Mouse (Mus musculus) thymus, postnatal 10 days (tissue): ENCODE data around the gene Gprin1.
"Not testable (repeated sequence)": the region's sequence is repeated elsewhere in the genome, so short reads cannot be mapped to it uniquely, and the experiment has no call there.

Experiments used
- DNase-seq, 2 experiments: peaks; one replicate each; pipeline ENCODE4 v3.0.0; 2021; ENCODE audit warnings: low spot score in 2 of 2

Gene Gprin1

DNA sequence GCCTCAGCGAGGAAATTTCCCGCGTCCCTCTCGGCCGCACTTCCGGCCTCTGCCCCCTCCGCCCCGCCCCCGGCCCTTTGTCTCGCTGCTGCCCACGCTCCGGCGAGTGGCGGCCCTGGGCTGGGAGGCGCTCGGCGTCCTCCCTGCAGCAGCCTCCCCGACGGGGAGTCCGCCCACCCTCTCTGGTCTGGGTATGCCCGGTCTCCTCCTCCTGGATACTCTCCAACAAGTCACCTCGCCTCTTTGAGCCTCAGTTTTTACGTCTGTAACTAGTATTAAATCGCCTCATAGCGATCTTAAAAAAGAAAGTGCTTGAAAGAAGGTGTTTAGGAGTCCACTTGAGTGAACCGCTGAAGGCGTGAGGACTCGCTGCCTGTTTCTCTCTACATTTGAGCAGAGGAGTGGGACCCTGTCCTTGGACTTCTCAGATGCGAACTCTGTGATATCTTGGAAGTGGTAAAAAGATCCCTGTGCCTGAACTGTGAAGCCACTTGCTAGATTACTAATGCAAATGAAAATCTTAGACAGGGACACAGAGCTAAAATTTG is at the start of gene Gprin1:
Gene Gprin1, minus strand, starts transcription at position 11 of the 548 bp plus-strand sequence.
- DNase-seq: no peak

DNA sequence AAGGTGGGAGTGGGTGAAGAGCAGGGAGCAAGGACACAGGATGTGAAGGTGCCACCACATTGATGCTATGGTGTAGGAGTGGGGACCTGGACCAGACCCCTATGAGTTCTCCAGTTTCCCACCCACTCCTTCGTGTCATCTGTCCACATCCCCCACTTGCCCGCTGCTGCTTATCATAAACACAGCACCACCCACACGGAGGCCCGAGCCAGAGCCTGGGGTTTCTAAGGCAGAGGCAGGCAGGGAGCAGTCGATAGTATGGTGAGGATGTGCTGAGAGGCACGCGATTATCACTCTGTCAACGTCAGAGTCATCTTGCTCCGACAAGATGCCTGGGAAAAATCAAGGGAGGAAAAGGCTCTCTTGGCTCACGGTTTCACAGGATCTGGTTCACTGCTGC is 49.1 kb upstream of the Gprin1 start:
- DNase-seq: no peak

- no peak for DNase-seq
Observed at GRCm38 (mm10) chr13:54797861-54798643, 48.4 kb upstream of the Gprin1 start.

- peak in 1 of 2 experiments; percentile 25 for DNase-seq
Observed at GRCm38 (mm10) chr13:54797356-54797755, 47.7 kb upstream of the Gprin1 start.

GRCm38 (mm10) chr13:54794843-54795242 is 45.2 kb upstream of the Gprin1 start:
- DNase-seq: no peak

DNA sequence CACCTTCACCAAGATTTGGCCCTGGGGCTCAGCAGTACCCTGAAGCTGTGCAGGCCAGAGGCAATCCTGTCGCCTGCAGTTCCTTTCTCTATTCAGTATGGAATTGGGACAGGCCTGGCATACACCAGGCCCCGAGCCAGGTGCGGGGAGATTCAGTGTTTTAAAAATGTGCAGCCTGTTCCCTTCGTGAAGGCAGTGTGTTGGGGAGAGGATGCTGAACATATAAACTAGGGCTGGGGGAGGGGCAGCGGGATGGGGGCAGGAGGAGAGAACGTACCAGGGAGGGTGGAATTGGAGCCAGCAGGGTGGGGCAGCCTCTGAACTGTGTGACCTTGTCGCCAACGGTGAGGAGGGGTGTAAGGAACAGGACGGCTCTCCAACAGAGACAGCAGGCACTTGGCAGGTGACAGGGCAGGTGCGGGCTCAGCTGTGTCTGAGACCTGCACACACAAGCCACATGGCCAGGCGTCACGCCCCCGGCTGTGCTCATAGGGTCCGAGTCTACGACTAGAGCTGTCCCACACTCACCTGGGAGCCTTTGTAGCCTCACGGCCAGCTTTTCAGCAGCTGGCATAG is 44.4 kb upstream of the Gprin1 start:
- DNase-seq: no peak

- peak in 1 of 2 experiments; percentile 18 for DNase-seq
Observed at GRCm38 (mm10) chr13:54792259-54793230, 42.9 kb upstream of the Gprin1 start.

GRCm38 (mm10) chr13:54789561-54790397 is 40.1 kb upstream of the Gprin1 start:
- DNase-seq: no peak

GRCm38 (mm10) chr13:54788740-54789560 is 39.3 kb upstream of the Gprin1 start, which contains the start of gene Tspan17:
Tspan17 (plus strand) TSS chr13:54789377.
- DNase-seq: peak; percentile 31 to 37

DNA sequence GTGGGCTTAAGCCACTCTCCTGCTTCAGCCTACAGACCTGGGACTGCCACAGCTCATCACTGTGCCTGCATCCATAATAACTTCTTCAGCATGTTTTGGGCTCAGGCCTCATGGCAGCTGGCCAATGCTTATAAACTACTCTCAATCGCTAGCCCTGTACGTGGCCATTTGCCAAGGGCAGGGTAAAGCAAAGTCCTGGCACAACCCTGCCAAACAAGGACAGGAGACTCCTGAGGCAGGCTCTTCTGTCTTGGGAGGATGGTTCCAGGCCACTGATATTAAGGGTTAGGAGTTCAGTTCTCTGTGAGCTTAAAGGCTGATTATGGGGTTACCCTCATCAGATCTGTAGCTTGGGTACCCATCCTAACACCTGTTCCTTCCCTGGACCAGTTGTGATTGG is 37.9 kb upstream of the Gprin1 start:
- not testable (repeated sequence) for DNase-seq

DNA sequence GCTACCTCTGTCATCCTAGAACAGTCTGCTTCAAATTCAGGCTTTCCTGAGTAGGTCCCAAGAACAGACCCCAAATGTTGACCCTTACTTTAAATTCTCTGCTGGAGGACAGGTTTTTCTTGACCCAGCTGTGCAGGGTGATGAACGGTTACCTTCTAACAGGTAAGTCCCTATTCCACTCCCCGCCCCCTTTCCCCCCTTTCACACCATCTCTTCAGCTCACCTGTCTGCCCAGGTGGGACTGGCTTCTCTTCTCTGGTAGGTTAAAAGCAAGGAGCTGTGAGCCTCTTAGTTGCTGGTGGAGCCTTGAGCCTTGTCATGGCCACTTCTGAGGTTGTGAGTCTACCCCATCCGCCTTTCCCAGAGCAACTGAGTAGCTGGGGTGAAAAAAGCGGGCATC is 34.0 kb upstream of the Gprin1 start, which contains the start of gene Eif4e1b:
Gene Eif4e1b, plus strand, starts transcription at position 301 of the 400 bp plus-strand sequence.
- no peak for DNase-seq

GRCm38 (mm10) chr13:54783235-54783634 is 33.6 kb upstream of the Gprin1 start:
- DNase-seq: no peak

GRCm38 (mm10) chr13:54781086-54781485 is 31.4 kb upstream of the Gprin1 start:
- no peak for DNase-seq

GRCm38 (mm10) chr13:54780592-54780991 is 30.9 kb upstream of the Gprin1 start:
- no peak for DNase-seq

- DNase-seq: no peak
Observed at GRCm38 (mm10) chr13:54767012-54767411, 17.3 kb upstream of the Gprin1 start.

DNA sequence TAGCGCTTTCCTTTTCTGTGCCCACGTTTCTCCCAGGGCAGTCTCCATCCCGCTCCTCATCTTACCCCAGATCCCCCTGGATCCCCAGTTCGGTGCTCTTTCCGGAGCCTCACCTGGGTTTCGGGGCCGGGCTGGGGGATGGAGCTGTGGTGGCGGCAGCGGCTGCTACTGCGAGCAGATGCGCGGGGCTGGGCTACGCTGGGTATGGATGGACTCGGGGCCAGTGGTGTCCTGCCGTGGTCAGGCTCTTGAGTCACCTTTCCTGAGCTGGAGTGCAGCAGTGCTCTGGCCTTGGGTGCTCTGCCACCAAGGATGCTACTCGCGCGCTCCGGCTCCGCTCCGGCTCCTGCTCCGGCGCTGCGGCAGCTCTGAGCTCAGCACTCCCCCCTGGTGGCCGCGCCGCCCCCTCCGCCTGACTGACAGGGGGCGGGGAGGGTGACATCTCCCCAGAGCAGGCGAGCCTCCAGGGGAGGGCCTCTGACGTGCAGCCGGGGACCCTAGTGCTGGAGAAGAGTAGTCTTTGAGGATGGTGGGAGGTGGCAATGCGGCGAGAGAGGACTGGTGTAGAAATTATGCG is 16.6 kb upstream of the Gprin1 start, which contains the start of gene Sncb:
Gene Sncb, minus strand, starts transcription at position 404 of the 577 bp plus-strand sequence.
- peak; percentile 31 to 72 for DNase-seq

- no peak for DNase-seq
Observed at GRCm38 (mm10) chr13:54765281-54766191, 15.9 kb upstream of the Gprin1 start.

DNA sequence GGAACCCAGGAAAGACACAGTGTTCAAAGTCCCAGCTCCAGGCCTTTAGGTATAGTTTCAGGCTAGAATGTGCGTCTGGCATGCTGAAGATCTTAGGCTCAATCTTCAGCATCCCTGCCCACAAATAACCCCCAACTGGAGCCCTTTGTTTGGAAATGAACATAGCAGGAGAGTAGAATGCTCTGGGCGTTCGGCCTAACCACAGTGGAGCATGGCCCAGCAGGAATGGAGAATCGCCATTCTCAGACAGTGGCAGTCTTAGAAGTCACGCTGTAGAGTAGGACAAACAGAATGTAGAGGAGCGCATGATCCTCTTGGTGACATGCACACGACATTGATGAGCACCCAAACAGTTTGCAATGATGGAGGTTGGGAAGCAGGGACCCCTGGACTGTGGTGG is 11.2 kb upstream of the Gprin1 start:
- no peak for DNase-seq
